7 mouse cellular contexts compared by ENCODE assay signal in the genomic region with DNA sequence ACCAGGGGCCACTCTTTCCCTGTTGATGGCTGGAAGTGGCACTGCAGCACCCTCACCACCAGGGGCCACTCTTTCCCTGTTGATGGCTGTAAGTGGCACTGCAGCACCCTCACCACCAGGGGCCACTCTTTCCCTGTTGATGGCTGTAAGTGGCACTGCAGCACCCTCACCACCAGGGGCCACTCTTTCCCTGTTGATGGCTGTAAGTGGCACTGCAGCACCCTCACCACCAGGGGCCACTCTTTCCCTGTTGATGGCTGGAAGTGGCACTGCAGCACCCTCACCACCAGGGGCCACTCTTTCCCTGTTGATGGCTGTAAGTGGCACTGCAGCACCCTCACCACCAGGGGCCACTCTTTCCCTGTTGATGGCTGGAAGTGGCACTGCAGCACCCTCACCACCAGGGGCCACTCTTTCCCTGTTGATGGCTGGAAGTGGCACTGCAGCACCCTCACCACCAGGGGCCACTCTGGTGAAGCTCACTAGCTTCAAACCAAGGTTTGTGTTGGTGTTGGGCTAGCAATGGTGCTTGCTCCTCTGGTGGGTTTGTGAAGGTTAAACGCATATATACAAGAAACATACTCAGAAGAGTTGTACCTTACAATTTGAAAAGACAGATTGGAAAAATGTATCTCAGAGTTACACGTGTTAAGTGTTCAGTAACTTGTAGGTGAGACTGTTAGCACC.
DNase-seq lines count a peak whose midpoint lies in the region; ATAC-seq lines count a peak whose summit lies in the region.

No protein-coding gene starts in this region.

- peak; percentile 69 for ATAC-seq in megakaryocyte progenitor cell, adult 5-6 weeks (replicated peaks; ENCODE audit: poor library complexity)

- intact Hi-C loops in left cerebral cortex, postnatal 14 days (cut with DNase I): loop anchor here (10.0 kb wide), 1 partner anchor 1691 kb away; no protein-coding TSS in a partner anchor

- DNase-seq in adrenal gland, adult (ENCODE audit: inconsistent age in 2 of 2, low spot score in 1 of 2): peak; percentile 22 to 68
- peak; percentile 58 for DNase-seq in cerebellum, adult 9-10 months
- peak; percentile 21 for DNase-seq in forelimb bud, embryonic 11.5 days (ENCODE audit: low read depth, low spot score)
- peak; percentile 71 for DNase-seq in induced T-regulatory cell, adult 2 months (ENCODE audit: low read depth)
- DNase-seq in left cerebral cortex, postnatal 14 days (ENCODE audit: low spot score in 2 of 2): peak; percentile 43 to 47
- DNase-seq in right cerebral cortex, postnatal 4 days: peak; percentile 42

Comparison
In these comparisons a context has a peak if more than half of its experiments do, and no peak if none do; other contexts are left out.
1. Peak in every context shown above with its lines: DNase-seq and ATAC-seq.
2. DNase-seq: peak in every context shown above with its lines; median percentile 71 in induced T-regulatory cell, adult 2 months; 58 in cerebellum, adult 9-10 months; 45 in adrenal gland, adult; 45 in left cerebral cortex, postnatal 14 days; 42 in right cerebral cortex, postnatal 4 days; 21 in forelimb bud, embryonic 11.5 days.